Mouse (Mus musculus) adrenal gland, postnatal 4 days (tissue): Measurements from ENCODE around the gene Ints14. TPM values are rescaled to one million over a fixed set of nuclear protein-coding genes. Genes with fewer than 3 reads are reported as not detected.
A peak's percentile ranks its signal among the peaks of the same experiment; 100 is the strongest.

ENCODE experiments used
- DNase-seq, 2 experiments: peaks; one replicate each; pipeline ENCODE4 v3.0.0; 2021 to 2022; ENCODE audit warnings: low spot score in 2 of 2, mixed read lengths in 2 of 2
- long read RNA-seq, 2 experiments: library from polyadenylated mRNA; stranded (forward); transcript quantifications; one replicate each; pipeline ENCODE4 v2.0.0; 2021
- total RNA-seq, 2 experiments: library from RNA; stranded (reverse); gene quantifications; 2 replicates each; pipeline ENCODE4 v1.2.3; 2021

Gene Ints14
- 10 to 100 TPM; 36.8 to 37.0 TPM for total RNA-seq
- long read RNA-seq, experiment 1, transcript Ints14-202 (13 exons, 2,820 nt): major isoform, 13 of 24 reads
- long read RNA-seq, experiment 1, partial matches to known transcripts: 5 of 24 reads
- long read RNA-seq, experiment 1, other reads (novel, unspliced or antisense): 3 of 24 reads
- long read RNA-seq, experiment 2, transcript Ints14-202 (13 exons, 2,820 nt): major isoform, 18 of 42 reads
- long read RNA-seq, experiment 2, transcript Ints14-201 (13 exons, 2,837 nt): minor isoform, 5 of 42 reads
- long read RNA-seq, experiment 2, partial matches to known transcripts: 5 of 42 reads
- long read RNA-seq, experiment 2, other reads (novel, unspliced or antisense): 14 of 42 reads

DNA sequence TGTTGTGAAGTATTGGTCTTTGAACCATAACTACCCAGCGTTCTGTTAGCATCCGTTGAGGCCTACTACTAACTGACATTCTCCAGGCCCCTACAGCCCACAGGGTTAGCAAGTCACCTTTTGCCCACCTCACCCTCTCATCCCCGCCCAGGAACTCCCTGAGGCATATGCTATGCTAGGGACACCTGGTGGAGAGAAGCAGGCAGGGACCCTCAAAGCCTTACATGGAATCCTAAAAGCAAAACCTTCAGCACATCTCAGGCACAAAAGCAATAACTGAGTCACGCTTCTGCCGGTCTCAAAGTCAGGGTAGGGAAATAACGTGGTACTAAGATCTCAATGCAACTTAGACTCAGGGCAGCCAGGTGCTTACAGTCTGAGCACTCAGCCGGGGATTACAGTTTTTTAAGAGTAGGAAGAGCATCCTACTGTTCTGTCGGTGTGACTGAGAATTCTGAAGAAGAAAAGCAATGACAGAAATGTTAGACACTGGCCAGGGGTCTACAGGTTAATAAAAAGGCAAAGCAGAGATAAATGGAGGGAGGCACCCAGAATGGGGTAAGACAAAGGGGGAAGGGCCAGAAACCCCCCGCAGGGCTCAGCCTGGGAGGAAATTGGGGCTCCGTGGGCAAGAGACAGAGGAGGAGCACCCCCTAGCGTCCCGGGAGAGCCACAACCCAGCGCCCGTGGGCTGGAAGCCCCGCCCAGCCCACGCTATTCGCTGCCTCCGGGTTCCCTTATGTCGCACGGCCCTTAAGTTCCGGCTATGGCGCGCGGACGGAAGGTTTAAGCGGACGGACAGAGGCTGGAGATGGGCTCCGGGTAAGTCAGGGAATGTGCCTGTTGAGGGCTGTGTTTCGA, at the start of gene Ints14:
Gene Ints14, plus strand, starts transcription at position 789 of the 861 bp plus-strand sequence.
- DNase-seq: peak; percentile 93 to 95

DNA sequence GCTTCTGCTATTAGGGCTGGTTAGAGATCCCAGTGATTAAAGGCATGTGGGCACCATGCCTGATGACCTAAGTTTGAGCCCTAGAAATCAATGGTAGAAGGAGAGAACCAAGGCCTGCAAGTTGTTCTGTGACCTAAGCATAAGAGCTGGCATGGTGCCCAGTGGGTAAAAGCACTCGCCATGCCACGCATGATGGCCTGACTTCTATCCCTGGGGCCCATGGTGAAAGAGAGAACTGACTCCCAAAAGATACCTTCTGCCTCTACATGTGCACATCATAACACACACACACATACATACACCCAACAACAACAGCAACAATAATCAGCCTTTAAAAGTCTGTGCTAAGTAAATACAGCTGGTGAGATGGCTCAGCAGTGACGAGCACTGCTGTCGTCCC, 47.3 kb upstream of the Ints14 start:
- DNase-seq: no peak

DNA sequence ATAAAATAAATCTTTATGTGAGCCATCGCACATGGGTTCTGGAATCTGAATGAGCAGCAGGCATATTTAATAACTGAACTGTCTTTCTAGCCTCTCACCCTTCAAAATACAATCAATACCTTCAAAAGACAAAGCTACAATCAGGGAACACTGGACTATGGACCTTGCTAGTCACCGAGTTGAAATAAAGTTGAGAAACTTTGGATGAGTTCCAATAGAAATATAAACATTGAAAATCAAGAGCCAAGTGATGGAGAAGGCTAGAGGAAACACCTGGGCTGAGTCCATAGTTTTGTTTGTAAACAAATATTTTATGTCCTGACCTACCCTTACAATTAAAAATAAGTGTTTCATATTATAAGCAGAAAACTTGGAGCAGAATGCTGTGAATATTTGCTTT, 46.7 kb upstream of the Ints14 start:
- no peak for DNase-seq

DNA sequence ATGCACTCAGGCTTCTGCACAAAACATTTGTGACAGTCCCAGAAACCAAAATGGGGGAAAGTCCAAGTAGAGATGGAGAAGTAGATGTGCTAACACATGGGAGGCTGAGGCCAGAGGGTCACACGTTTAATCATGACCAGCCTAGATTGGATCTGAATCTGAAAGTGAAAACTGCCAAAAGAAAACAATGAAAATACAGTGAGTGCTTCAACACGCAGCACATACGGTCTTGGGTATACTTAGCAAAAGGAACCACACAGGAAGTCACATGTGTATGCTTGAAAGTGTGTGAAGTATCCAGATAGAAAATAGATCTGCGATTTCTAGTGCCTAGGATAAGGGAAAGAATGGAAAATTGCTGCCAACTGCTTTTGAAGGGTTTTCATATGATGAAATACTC, 46.1 kb upstream of the Ints14 start:
- DNase-seq: no peak

DNA sequence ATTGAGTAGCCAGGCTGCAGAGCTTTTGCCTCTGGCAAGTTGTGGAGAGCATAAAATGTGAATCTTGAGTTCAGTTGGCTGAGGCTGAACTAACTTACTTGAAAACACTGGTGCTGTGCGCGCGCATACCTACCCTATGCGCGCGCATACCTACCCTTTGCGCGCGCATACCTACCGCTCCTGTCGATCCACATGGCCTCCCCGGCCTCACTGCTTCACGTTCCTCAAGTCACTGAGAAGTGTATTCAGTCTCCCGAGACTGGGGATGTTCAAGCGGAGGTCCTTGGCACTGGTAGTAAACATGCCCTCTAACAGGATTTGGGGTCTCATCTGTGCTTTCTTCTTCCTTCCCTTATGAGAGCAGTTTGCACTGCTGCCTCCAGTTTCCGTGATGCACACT, 42.1 kb upstream of the Ints14 start:
- no peak for DNase-seq

DNA sequence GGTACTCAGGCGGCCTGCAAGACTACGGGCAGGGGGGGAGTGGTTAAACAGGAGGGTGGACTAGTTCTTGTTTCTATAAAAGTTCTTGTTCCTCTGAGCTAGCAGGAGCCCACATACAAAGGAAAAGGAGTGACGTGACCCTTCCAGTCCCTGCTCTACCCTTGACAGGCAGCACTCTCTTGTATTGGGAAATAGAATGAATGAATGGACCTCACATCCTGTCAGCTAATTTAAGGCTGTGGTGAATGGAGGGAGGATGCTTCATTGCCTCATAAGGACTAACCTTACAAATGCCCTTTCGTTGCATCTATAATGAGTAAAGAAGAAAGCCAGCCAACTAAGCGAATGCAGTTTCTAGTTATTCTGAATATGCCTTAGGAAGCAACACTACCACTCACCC, 34.9 kb upstream of the Ints14 start:
- DNase-seq: no peak

DNA sequence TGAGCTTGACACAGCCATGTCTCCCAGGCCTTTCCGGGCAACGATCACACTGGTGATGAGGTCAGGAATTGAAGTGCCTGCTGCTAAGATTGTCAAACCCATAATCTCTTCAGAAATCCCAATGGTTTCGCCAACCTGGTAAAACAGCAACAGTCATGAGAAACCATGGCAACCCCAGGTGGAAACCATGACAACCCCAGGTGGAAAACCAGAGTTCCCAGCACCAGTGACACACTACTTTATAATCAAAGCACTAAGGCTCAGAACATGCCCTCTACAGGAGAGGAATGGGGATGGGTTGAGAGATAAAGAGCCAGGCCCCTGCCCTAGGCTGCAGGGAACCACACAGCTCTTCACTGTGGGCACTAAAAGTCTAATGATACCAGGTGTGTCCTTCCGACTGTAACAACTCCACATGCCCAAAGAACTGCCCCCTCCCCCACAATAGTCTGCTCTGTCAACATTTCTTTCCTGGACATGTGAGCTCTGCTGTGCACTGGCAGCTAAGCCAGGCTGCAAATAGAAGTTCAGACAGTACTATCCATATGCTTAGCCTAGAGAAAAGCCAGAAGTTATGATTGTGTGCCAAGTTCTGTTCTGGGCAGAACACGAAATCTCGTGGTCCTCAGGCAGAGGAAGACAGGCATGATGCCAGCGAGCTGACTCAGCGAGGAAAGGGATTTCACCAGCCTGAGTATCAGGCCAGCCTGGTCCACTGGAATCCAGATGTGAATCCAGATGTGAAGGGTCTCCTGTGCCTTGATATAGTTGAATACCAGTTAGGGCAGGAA, 34.3 kb upstream of the Ints14 start:
- DNase-seq: peak in 1 of 2 experiments; percentile 36

DNA sequence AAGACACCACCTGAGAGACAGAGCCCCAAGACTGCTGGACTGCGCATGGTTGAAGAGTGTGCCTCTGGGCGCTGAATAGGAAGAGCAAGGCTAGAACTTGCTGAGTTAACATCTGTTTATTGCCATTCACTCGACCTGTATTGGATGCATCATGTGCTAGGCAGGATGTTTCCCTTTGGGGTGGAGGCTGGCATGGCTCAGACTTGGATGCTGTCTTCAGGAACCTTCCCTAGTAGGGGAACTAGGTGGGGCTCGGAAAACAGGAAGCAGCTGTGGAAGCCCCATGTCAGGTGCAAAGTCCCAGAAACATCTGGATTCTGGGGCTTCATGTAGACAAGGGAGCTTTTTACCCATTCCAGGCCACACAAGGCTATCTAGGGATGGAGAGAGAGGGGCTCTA, 30.4 kb upstream of the Ints14 start:
- no peak for DNase-seq

DNA sequence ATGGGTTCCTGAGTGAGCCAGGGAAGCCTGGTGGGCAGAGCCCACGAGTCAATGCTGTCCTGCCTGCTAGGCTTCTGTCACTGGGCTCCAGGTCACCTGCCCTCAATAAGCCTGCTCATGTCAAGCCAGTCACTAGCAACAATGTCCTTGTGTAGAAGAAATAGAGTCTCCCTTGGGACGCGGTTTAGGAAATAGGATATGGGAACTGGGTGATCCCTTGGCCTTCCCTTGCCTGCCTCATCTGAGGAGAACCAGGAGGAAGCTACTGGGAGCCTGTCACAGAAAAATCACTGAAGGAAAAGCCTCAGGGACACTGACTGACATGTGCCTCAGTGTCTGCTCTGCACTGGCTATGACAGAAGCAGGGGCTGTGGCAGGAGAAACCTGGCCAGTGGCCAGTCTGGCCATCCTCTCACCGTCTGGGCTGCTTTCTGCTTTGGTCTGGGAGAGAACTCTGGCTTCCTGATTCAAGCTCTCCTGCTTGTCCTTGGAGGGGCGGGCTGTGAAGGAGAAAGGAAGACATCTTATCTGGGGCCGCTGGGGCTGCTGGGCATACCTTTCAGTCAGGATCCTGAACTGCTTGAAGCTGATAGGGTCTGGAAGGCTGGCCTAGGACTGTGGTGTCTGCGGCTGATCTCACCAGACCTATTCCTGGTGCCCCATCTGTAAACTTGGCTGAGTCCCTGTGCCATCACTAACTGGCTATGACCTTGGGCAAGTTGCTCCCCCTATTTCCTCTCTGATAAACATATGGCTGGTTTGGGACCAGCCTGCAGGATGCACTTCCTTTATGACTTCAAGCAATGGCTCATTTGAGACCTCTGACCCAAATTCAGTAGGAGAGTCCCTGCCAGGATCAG, 28.7 kb upstream of the Ints14 start:
- no peak for DNase-seq

DNA sequence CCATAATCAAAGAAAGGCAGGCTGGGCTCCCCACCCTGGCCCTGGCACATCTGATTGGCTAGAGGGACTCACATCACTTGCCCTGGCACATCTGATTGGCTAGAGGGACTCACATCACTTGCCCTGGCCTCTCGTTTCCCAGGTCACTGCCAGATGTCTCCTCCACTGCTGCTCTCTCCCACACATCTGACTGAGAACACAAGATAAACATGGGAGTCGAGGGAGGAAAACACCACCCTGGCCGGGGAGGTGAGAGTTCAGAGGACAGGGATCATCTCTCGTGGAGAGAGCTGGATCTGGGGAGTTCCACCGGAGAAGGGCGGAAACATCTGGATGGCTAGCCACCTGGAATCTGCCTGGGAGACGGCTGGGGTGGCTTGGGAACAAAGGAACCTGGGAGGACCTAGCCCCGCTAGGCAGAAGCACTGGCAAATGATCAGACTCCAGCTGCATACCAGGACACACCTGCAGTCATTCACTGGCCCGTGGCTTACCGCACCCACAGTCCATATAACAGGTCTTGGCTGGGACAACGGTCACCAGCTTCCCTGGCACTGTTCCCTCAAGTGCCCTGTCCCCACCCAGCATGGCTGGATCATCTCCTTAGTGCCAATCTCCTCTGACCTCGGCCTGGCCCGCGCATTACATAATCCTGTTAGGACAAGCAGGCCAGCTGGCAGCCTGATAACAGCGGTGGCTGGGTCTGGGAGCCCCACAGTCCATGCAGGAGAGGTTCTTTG, 26.5 kb upstream of the Ints14 start:
- peak in 1 of 2 experiments; percentile 32 for DNase-seq

DNA sequence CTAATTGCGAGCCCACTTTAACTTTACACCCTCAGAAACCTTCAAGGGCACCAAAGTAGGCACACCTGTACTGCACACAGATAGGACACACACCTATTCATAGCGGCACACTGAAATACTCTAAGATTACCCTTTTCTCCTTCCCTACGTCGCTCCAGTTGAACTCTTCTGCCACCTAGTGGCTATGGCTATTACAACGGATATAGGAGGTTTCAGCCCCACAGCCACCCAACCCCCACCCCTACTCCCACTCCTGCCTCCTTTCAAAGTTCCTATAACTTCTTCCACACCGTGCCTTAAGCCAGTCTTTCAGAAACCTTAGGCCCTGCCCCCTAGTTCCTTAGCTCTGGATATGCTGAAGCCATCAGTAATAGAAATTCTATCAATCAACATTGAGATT, 24.2 kb upstream of the Ints14 start:
- peak in 1 of 2 experiments; percentile 33 for DNase-seq

DNA sequence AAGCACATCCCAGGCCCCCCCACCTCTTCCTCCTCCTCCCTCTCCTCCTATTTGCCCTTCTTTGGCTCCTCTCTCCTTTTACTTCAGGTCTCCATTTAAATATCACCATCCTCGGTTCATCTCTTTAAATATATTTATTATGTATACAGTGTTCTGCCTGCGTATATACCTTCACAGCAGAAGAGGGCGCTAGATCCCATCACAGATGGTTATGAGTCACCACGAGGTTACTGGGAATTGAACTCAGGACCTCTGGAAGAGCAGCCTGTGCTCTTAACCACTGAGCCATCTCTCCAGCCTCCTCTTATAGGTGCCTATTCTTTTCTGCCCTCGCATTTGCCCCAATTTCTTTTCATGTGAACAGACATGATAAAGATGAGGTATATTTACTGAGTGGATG, 23.2 kb upstream of the Ints14 start:
- DNase-seq: no peak

DNA sequence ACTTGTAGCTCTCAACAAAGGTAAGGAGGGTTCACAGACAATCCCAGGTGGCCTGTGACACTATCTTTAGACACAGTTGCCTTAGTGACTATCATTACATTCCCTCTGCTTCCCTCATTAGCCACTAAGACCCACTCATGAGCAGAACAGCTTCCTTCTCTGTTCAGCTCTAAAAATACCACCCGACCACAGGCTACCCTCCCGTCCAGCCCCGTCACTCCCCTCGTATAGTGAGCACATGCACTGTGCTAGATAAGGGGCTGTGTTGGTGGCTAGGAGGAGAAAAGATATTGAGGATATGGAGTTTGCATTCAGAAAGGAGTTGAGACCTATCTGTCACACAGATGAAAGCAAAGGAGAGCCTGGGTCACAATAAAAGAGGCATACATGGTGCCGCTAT, 22.2 kb upstream of the Ints14 start:
- DNase-seq: no peak

DNA sequence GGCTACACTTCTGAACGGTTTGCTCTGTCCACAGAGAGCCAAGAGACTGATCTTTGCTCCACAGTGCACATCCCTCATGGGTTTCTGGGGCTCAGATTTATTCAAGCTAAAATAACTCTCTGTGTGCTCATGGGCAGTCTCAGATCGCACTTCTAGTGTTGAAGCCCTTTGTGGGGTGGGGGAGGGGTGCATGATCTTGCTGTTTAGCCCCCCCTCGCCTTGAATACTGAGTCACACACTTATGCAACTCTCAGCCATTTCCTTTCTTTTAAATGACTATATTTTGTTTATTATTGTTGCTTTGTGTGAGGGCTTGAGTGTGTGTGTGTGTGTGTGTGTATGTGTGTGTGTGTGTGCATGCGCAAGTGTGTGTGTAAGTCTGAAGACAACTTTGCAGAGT, 21.4 kb upstream of the Ints14 start:
- no peak for DNase-seq

DNA sequence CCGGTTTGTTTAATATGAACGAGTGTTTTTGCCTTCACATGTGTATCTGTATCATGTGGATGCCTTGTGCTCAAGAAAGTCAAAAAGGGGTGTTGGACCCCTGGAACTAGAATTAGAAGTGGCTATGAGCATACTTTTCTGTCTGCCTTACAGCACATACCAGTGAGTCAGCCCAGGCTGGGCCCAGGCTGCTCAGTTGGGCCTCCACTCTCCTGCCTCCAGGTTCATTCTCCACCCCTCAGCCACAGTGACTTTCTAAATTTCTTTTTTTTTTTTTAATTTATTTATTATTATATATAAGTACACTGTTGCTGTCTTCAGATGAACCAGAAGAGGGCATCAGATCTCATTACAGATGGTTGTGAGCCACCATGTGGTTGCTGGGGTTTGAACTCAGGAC, 20.9 kb upstream of the Ints14 start:
- no peak for DNase-seq

DNA sequence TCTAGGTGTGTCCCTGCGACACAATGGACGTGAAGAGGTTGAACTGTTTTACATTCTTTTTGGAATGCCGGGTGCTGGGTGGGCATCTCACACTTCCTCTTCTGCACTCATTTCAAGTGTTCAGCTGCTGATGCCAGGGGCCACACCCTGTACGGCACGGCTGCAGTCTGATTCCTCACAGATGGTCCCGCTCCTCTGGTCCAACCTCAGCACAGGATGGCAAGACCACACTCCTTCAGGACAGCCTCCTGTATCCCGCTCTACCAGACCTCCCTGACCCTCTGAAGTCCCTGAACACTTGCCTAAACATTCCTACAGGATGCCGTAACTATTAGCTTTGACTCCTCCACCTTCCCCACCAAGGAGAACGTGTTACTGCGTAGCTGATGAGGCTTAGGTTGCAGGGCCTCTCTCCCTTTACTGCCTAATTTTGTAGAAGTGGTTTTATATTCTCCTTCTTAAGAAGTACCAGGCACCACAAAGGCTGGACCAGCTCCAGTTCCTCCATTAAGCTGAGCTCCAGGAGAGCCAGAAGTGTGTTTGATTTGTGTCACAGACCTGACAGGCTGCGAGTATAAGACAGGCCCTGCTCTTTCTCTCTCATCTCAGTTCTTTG, 19.9 kb upstream of the Ints14 start:
- DNase-seq: no peak

DNA sequence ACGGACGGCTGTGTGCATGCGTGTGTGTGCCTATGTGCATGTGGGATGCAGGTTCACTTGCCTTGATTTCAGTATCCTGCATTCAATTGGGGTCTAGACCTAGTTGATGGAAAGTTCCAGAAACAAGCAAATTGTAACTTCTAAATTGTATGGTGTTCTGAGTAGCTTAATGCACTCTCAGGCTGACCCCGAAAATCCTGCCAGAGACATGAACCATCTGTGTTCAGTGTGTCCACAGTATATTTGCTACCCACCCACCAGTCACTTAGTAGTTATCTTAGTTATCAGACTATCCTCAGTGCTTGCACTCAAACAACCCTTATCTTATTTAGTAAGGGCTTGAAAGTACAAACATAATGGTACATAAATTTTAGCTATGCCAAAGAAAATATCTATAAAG, 19.1 kb upstream of the Ints14 start:
- DNase-seq: no peak

DNA sequence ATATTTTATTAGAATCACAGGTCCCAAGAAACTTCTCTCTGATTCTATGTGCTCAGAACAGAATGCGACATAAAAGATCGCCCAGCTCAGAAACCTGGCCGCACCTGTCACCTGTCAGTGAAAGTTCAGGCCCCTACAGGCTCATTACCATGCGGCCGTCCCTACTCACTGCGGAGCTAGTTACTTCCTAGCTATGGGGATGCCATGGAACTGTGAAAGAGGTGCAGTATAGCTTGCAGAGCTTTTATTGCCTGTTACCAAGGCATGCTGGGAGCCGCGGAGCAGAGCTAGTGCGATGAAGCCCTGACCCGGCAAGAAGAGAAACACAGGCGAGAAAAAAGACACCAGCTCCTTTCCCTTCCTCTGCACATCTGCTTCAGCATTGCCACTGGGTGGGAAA, 16.7 kb upstream of the Ints14 start:
- no peak for DNase-seq

DNA sequence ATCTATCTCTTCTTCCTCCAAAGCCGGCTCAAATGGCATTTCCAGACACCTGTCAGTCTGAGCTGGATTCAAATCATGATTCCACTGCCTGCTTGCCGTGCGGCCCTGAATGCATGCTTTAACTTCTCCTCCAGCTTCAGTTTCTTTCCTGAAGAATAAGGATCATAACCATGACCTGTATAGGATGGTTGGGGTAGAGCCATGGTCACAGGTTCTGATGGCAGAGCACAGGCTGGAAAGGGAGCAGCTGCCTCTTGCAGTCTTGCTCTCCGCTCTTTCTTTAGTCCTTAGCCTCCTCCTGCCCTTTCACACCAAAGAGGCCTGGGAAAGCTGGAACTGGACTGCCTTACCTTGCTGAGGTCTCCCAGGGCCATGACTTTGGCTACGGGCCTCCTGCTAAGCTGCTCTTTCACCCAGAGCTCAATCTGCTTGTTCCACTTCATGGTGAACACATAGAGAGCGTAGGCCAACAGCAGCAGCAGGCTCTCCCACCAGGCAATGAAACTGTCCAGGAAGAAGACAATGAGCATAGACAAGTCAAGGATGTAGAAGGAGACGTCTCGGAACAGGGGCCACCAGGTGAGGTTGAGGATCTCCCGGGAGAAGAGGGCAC, 13.1 kb upstream of the Ints14 start:
- DNase-seq: no peak
